Comparison of ENCODE assay signal across 7 mouse cellular contexts in genomic region chr17:46751794-46752556, GRCm38 (mm10). TPM values are rescaled to one million over a fixed set of nuclear protein-coding genes. Genes with fewer than 3 reads are reported as not detected.
DNase-seq lines count a peak whose midpoint lies in the region; ATAC-seq lines count a peak whose summit lies in the region.

TSS of gene Cnpy3 (minus strand) at chr17:46752214.

- H3K4me1 ChIP-seq in embryonic facial prominence, embryonic 10.5 days, result peaks cover 32% of the 10 kb centered on the region
- H3K4me1 ChIP-seq in limb, embryonic 10.5 days, result peaks cover 25% of the 10 kb centered on the region
- peaks cover 19% of the 10 kb centered on the region for H3K4me1 ChIP-seq in midbrain, embryonic 13.5 days (replicated peaks)

- peak within 1 kb of the TSS; percentile 83 for H3K9ac ChIP-seq in midbrain, embryonic 13.5 days (replicated peaks)

- H3K36me3 ChIP-seq in embryonic facial prominence, embryonic 10.5 days (replicated peaks), result peaks cover 22% of the 10 kb centered on the region
- H3K36me3 ChIP-seq in limb, embryonic 10.5 days, result peaks cover 23% of the 10 kb centered on the region
- H3K36me3 ChIP-seq in midbrain, embryonic 13.5 days, result peaks cover 5% of the 10 kb centered on the region; the same call in 1 of the 2 replicates

- ATAC-seq in granulocyte monocyte progenitor cell, adult 5-6 weeks (replicated peaks; ENCODE audit: poor library complexity, severe bottlenecking), result peak; percentile 87
- peak; percentile 99 for ATAC-seq in midbrain, embryonic 13.5 days

- H3K27ac ChIP-seq in embryonic facial prominence, embryonic 10.5 days (replicated peaks), result peak within 1 kb of the TSS; percentile 91
- H3K27ac ChIP-seq in limb, embryonic 10.5 days, result peak within 1 kb of the TSS; percentile 90
- peak within 1 kb of the TSS; percentile 92 for H3K27ac ChIP-seq in midbrain, embryonic 13.5 days

- peak; percentile 98 for DNase-seq in adrenal gland, postnatal 10 days
- peak; percentile 100 for DNase-seq in embryonic facial prominence, embryonic 10.5 days (ENCODE audit: low spot score)
- peak; percentile 98 for DNase-seq in kidney, adult 11 months
- peak; percentile 99 for DNase-seq in limb, embryonic 10.5 days (ENCODE audit: low spot score)
- peak; percentile 94 for DNase-seq in spleen, adult 12 weeks (ENCODE audit: low spot score)

- WGBS in embryonic facial prominence, embryonic 10.5 days, result under 1% methylated on average over 58 of the region's 58 CpGs
- WGBS in limb, embryonic 10.5 days, result under 1% methylated on average over 58 of the region's 58 CpGs
- WGBS in midbrain, embryonic 13.5 days, result under 1% methylated on average over 56 of the region's 58 CpGs

- H3K9me3 ChIP-seq in embryonic facial prominence, embryonic 10.5 days, result no peaks in the 10 kb centered on the region
- no peaks in the 10 kb centered on the region for H3K9me3 ChIP-seq in limb, embryonic 10.5 days (replicated peaks)
- H3K9me3 ChIP-seq in midbrain, embryonic 13.5 days, result no peaks in the 10 kb centered on the region

- H3K4me3 ChIP-seq in embryonic facial prominence, embryonic 10.5 days, result peak within 1 kb of the TSS; percentile 86
- peak within 1 kb of the TSS; percentile 82 for H3K4me3 ChIP-seq in limb, embryonic 10.5 days
- H3K4me3 ChIP-seq in midbrain, embryonic 13.5 days (replicated peaks), result peak within 1 kb of the TSS; percentile 82

- H3K4me2 ChIP-seq in midbrain, embryonic 13.5 days (replicated peaks), result peak within 1 kb of the TSS; percentile 82

- H3K27me3 ChIP-seq in embryonic facial prominence, embryonic 10.5 days (replicated peaks; ENCODE audit: low read depth, poor library complexity, severe bottlenecking), result no peaks in the 10 kb centered on the region
- no peaks in the 10 kb centered on the region for H3K27me3 ChIP-seq in limb, embryonic 10.5 days (ENCODE audit: low read depth, poor library complexity, severe bottlenecking)
- no peaks in the 10 kb centered on the region for H3K27me3 ChIP-seq in midbrain, embryonic 13.5 days

RNA-seq across cellular contexts. Expression of gene Cnpy3, which starts in this region (rescaled TPM):
- total RNA-seq in adrenal gland, postnatal 10 days (2021), result 10 to 100 TPM; 42.2 to 46.5 TPM
- polyA plus RNA-seq in embryonic facial prominence, embryonic 10.5 days (2016; fragmentation: Nextera tagmentation; extraction: Ambion mirVana), result 65.8 and 68.2 TPM in 2 replicates
- total RNA-seq in granulocyte monocyte progenitor cell, adult 5-6 weeks (2014; fragmentation: Nextera tagmentation), result 68.6 and 80.8 TPM in 2 replicates
- 100 and 121 TPM in 2 replicates for total RNA-seq in granulocyte monocyte progenitor cell, adult 5-6 weeks (2017)
- 63.6 and 67.5 TPM in 2 replicates for polyA plus RNA-seq in limb, embryonic 10.5 days (2016; fragmentation: Nextera tagmentation; extraction: Ambion mirVana)
- polyA plus RNA-seq in midbrain, embryonic 13.5 days (2015; fragmentation: Nextera tagmentation; extraction: Ambion mirVana), result 55.7 and 59.8 TPM in 2 replicates

Comparison
In these comparisons a context has a peak if more than half of its experiments do, and no peak if none do; other contexts are left out.
1. Peak in every context shown above with its lines: DNase-seq, ATAC-seq, H3K4me3 ChIP-seq and H3K27ac ChIP-seq.